Mouse (Mus musculus): ENCODE results near the gene Snx30. TPM values are rescaled to one million over a fixed set of nuclear protein-coding genes. Genes with fewer than 3 reads are reported as not detected.
A peak's percentile ranks its signal among the peaks of the same experiment; 100 is the strongest.

Snx30 gene
- polyA plus RNA-seq, 1 experiment from 2014 or later = 9.4 TPM

DNA sequence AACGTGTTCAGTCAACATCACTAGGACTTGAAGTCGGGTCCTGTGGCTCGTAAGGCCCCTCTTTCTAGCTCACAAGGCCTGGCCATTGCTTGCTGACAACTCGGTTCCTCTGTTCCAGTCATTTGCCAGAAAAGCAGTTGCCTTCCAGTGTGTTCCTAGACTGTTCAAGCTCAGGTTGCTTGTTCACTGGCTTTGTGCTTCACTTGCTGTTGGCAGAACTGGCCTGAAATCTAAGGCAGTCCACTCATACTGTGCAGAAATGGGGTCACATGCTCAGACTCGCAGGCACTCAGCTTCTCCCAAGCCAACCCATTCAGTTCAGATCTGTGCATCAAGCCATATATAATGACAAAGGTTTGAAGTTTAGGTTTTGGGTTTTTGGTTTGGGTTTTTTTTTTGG, 75.1 kb downstream of the Snx30 start:
- no peaks in the 10 kb centered on the region for H3K9me3 ChIP-seq (replicated peaks)
- H3K4me2 ChIP-seq = no peak overlapping the region
- no peak overlapping the region for H3K27ac ChIP-seq
- no peaks in the 10 kb centered on the region for H3K27me3 ChIP-seq
- peaks cover 37% of the 10 kb centered on the region for H3K36me3 ChIP-seq (ENCODE audit: poor library complexity, severe bottlenecking)
- no peak overlapping the region for H3K4me3 ChIP-seq
- H3K9ac ChIP-seq = no peak overlapping the region
- H3K4me1 ChIP-seq = no peaks in the 10 kb centered on the region
- ATAC-seq = no peak
- 95% methylated on average over 5 of the region's 5 CpGs for WGBS

DNA sequence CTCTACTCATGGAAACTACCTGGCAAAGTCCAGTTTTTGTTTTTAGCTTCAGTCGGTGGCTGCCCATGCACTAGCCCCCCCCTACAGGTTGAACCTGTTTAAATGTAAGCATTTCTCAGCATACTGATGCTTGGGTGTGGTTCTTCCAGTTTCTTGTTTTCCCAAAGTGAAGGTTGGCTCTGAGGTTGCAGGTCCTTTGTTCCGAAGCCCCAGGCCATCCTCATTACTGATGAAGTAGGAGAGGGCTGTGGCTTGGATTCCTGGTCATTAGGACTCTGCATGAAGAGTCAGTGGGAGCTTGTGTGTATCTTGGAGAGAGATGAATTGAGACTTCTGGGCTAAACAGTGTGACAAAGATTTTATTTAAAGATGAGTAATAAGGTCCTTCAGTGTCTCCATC, 75.6 kb downstream of the Snx30 start:
- Histone ChIP-seq H3K4me3 (no peak overlapping the region), H3K27me3 (no peaks in the 10 kb centered on the region), H3K4me2 (no peak overlapping the region), H3K4me1 (no peaks in the 10 kb centered on the region), H3K9me3 (replicated peaks) (no peaks in the 10 kb centered on the region), H3K9ac (no peak overlapping the region), H3K27ac (no peak overlapping the region), H3K36me3 (ENCODE audit: poor library complexity, severe bottlenecking) (peaks cover 39% of the 10 kb centered on the region)
- 80% methylated on average over 2 of the region's 2 CpGs for WGBS
- ATAC-seq = no peak

DNA sequence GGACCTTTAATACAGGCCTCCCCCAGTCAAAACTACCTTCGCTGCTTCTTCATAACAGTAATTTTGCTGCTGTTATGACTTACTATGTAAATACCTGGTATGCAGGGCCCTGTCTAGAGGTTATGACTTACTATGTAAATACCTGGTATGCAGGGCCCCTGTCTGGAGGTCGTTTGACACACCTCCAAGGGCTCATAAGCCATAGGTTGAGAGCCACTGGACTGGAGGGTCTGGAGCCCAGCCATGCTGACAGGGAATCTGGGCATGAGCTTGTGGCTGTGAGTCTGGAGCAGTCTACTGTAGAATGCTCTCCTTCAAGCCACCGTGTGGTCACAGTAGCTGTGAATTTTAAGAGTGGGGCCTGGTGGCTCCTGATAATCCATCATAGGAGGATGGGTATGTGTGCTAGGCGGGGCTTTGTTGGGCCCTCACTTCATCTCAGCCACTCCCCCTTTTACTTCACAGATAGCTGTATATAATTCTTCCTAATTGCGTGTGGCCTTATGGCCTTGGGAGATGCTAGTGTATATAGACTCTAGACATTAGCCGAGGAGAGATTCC, 78.6 kb downstream of the Snx30 start:
- Histone ChIP-seq H3K9me3 (replicated peaks) (no peaks in the 10 kb centered on the region), H3K4me1 (no peaks in the 10 kb centered on the region), H3K36me3 (ENCODE audit: poor library complexity, severe bottlenecking) (peaks cover 41% of the 10 kb centered on the region), H3K9ac (no peak overlapping the region), H3K27ac (no peak overlapping the region), H3K4me2 (no peak overlapping the region), H3K4me3 (no peak overlapping the region), H3K27me3 (no peaks in the 10 kb centered on the region)
- 87% methylated on average over 6 of the region's 6 CpGs for WGBS
- no peak for ATAC-seq

DNA sequence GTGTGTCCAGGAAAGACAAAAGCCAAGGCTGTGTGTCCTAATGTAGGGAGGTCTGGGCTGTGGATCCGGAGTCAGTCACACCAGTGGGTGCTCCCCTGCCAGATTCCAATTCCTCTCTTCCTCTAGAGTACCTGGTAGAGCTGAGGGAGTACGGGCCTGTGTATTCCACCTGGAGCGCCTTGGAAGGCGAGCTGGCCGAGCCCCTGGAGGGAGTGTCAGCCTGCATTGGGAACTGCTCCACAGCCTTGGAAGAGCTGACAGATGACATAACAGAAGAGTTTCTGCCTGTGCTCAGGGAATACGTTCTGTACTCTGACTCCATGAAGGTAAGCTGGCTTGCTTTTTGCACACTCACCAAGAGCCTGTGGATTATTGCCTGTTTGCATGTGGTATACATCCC, 80.6 kb downstream of the Snx30 start:
- Histone ChIP-seq H3K4me3 (no peak overlapping the region), H3K9ac (no peak overlapping the region), H3K27me3 (no peaks in the 10 kb centered on the region), H3K36me3 (ENCODE audit: poor library complexity, severe bottlenecking) (peaks cover 32% of the 10 kb centered on the region), H3K4me2 (no peak overlapping the region), H3K9me3 (replicated peaks) (no peaks in the 10 kb centered on the region), H3K4me1 (peaks cover 4% of the 10 kb centered on the region; the same call in 1 of the 2 replicates), H3K27ac (no peak overlapping the region)
- ATAC-seq = no peak
- whole genome bisulfite sequencing = 96% methylated on average over 6 of the region's 6 CpGs

DNA sequence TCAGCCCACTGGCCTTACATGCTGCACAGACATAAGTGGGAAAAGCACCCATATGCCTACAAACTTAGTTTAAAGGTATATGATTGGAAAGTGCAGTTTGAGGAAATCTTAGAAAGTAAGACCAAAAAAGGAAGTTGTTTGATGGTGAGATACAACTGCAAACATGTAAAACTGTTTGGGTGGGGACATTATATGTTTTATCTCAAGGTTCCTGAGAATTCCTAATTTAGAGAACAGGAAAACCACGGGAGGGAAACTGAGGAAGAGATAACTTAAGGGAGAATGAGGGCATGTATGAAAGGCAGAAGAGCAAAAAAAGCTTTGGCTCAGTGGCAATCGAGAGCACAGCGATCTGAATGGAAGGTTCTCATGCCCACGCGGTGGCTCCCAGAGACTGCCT, 81.4 kb downstream of the Snx30 start:
- Histone ChIP-seq H3K27me3 (no peaks in the 10 kb centered on the region), H3K36me3 (ENCODE audit: poor library complexity, severe bottlenecking) (peaks cover 29% of the 10 kb centered on the region), H3K4me1 (peaks cover 8% of the 10 kb centered on the region; the same call in 1 of the 2 replicates), H3K9me3 (replicated peaks) (no peaks in the 10 kb centered on the region), H3K27ac (no peak overlapping the region), H3K4me3 (no peak overlapping the region), H3K4me2 (no peak overlapping the region), H3K9ac (no peak overlapping the region)
- WGBS = 97% methylated on average over 5 of the region's 5 CpGs
- no peak for ATAC-seq

DNA sequence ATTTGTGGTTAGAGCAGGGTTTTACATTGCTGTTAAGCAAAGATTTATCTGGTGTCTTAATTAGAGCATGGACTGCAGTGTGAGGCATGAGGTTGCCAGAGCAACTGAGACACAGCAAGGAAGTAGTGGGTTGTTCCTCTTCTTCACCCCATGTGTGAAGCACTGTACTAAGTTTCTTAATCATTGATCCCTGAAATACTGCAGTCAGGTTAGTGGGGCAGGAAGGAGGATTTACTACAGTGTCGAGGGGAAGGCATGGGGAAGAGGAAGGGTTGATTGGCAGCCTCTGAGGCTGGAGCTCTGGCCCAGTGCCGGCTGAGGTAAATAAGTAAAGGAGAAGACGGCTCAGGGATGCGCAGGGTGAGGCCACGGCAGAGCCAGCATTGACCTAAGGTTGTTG, 82.4 kb downstream of the Snx30 start:
- H3K9me3 ChIP-seq (replicated peaks) = no peaks in the 10 kb centered on the region
- H3K4me3 ChIP-seq = no peak overlapping the region
- no peak for ATAC-seq
- H3K27me3 ChIP-seq = no peaks in the 10 kb centered on the region
- H3K4me2 ChIP-seq = no peak overlapping the region
- H3K4me1 ChIP-seq = peaks cover 8% of the 10 kb centered on the region; the same call in 1 of the 2 replicates
- H3K27ac ChIP-seq = no peak overlapping the region
- 87% methylated on average over 5 of the region's 5 CpGs for WGBS
- H3K9ac ChIP-seq = no peak overlapping the region
- H3K36me3 ChIP-seq (ENCODE audit: poor library complexity, severe bottlenecking) = peaks cover 19% of the 10 kb centered on the region

DNA sequence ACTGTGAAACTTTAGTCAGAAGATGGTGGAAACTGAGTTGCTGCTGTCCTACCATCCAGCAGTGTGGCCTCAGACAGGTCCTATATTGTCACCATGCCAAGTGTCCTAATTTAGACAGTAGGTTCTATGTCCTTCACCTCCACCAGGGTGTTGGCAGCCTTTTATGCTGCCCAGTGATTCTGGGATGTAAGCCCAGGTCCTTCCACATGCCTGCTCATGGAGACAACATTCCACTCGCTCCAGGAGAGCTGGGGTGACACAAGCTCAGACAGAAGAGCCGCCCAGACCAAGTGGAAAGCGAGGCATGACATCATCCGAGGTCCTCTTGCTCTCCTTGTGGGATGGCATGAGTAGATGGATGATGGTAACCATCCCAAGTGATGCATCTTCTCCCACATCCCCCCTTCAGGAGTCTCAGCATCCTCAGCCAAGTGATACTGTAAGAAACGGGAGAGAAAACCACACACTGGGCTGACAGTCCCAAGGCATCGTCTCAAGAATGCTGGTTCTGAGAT, 84.5 kb downstream of the Snx30 start:
- Histone ChIP-seq H3K4me3 (no peak overlapping the region), H3K4me2 (no peak overlapping the region), H3K36me3 (ENCODE audit: poor library complexity, severe bottlenecking) (peaks cover 24% of the 10 kb centered on the region), H3K9ac (no peak overlapping the region), H3K4me1 (peaks cover 8% of the 10 kb centered on the region; the same call in 1 of the 2 replicates), H3K9me3 (replicated peaks) (no peaks in the 10 kb centered on the region), H3K27ac (no peak overlapping the region), H3K27me3 (no peaks in the 10 kb centered on the region)
- no peak for ATAC-seq
- 93% methylated on average over 6 of the region's 6 CpGs for WGBS

DNA sequence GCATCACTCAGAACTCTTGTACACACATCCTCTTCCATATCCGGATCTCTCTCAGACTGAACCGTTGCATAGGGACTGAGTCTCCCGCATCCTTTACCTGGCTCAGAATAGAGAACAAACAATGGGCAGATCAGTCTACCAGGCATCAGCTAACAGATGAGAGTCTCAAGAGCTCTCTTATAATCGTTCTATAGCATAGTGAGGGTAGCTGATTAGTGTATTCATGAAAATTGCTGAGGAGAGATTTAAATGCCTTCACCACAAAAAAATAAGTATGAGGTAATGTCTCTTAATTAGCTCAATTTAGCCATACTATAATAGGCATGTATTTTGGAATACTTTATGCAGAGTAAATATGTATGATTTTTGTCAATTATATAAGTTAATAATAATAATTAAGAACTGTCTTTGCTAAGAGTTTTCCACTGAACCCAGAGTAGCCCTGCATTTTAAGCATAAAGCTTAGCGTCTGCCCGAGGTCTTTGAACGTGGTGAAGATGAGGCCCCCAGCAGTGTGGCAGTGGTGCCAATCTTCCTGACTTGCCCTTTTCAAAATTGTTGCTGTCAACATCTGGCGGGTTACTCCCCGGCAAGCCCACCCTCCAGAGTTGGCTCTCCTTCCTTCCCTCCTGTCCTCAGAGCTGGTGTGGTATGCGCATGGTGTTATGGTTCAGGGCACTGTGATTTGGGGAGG, 86.2 kb downstream of the Snx30 start:
- ATAC-seq = peak; percentile 76
- no peak overlapping the region for H3K27ac ChIP-seq
- WGBS = 78% methylated on average over 10 of the region's 10 CpGs

DNA sequence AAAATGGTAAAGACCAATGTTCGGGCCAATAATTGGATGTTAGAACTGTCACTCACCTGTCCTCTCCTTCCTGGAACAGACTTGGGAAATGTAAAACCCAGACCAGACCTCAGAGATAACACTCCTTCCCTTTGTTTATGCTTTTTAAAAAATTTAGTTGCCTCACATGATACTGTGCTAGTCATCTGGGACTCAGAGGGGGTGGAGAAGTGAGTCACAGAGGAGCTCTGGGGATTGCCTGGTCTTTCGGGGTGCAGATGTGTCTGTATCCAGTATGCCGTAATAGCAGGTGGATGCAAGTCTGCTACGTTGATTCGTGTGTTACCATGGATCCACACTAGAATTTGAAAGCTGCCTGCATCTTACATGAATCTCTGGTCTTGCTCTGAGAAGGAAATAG, 87.1 kb downstream of the Snx30 start:
- Histone ChIP-seq H3K9me3 (replicated peaks) (no peaks in the 10 kb centered on the region), H3K4me2 (no peak overlapping the region), H3K9ac (no peak overlapping the region), H3K4me1 (peaks cover 8% of the 10 kb centered on the region; the same call in 1 of the 2 replicates), H3K4me3 (no peak overlapping the region), H3K27me3 (no peaks in the 10 kb centered on the region), H3K36me3 (ENCODE audit: poor library complexity, severe bottlenecking) (peaks cover 29% of the 10 kb centered on the region), H3K27ac (no peak overlapping the region)
- no peak for ATAC-seq
- 90% methylated on average over 5 of the region's 5 CpGs for WGBS

More for the DNA sequence above, 86.2 kb downstream of the Snx30 start:
- Histone ChIP-seq H3K9ac (no peak overlapping the region), H3K4me1 (peaks cover 8% of the 10 kb centered on the region; the same call in 1 of the 2 replicates), H3K4me3 (no peak overlapping the region), H3K27me3 (no peaks in the 10 kb centered on the region), H3K36me3 (ENCODE audit: poor library complexity, severe bottlenecking) (peaks cover 23% of the 10 kb centered on the region), H3K9me3 (replicated peaks) (no peaks in the 10 kb centered on the region), H3K4me2 (no peak overlapping the region)

DNA sequence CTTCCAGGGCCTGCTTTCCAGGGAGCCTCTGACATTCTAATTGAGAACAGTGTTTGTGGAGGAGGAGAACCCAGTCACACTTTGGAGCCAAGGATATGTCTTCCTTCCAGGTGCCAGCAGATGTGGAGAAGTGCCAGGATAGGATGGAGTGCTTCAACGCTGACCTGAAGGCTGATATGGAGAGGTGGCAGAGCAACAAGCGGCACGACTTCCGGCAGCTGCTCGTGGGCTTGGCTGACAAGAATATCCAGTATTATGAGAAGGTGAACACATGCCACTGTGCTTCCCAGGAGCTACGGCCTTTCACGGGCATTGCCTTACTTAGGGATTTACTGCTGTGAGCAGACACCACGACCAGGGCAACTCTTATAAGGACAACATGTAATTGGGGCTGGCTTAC, 88.8 kb downstream of the Snx30 start:
- peaks cover 8% of the 10 kb centered on the region; the same call in 1 of the 2 replicates for H3K4me1 ChIP-seq
- ATAC-seq = no peak
- no peaks in the 10 kb centered on the region for H3K9me3 ChIP-seq (replicated peaks)
- peaks cover 43% of the 10 kb centered on the region for H3K36me3 ChIP-seq (ENCODE audit: poor library complexity, severe bottlenecking)
- H3K27me3 ChIP-seq = no peaks in the 10 kb centered on the region
- H3K27ac ChIP-seq = no peak overlapping the region
- 93% methylated on average over 8 of the region's 8 CpGs for WGBS
- no peak overlapping the region for H3K9ac ChIP-seq
- no peak overlapping the region for H3K4me2 ChIP-seq
- no peak overlapping the region for H3K4me3 ChIP-seq

DNA sequence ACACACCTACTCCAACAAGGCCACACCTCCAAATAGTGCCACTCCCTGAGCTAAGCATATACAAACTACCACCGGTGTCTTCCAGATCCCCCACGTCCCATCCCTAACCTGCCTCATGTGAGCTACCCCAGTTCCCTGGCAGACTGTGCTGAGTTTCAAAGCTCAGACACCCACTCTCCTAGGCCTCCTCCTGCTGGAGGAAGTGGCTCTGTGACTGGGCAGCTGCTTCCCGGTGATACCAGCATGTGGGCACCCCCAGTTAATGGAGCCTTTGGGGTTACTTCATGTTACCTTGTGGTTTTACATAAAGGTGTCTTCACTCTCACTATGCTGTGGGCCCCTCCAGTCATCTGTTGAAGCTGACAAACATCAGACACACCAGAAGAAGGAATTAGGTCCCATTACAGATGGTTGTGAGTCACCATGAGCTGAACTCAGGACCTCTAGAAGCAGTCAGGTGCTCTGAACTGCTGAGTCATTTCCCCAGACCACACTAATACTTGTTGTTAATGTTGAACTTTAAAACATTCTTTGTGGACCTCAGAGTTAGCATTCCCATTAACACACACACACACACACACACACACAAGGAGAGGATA, 89.4 kb downstream of the Snx30 start:
- no peak for ATAC-seq
- Histone ChIP-seq H3K9me3 (replicated peaks) (no peaks in the 10 kb centered on the region), H3K27ac (no peak overlapping the region), H3K4me1 (peaks cover 8% of the 10 kb centered on the region; the same call in 1 of the 2 replicates), H3K4me2 (no peak overlapping the region), H3K4me3 (no peak overlapping the region), H3K36me3 (ENCODE audit: poor library complexity, severe bottlenecking) (peaks cover 48% of the 10 kb centered on the region), H3K27me3 (no peaks in the 10 kb centered on the region), H3K9ac (no peak overlapping the region)
- 96% methylated on average over 3 of the region's 3 CpGs for WGBS

DNA sequence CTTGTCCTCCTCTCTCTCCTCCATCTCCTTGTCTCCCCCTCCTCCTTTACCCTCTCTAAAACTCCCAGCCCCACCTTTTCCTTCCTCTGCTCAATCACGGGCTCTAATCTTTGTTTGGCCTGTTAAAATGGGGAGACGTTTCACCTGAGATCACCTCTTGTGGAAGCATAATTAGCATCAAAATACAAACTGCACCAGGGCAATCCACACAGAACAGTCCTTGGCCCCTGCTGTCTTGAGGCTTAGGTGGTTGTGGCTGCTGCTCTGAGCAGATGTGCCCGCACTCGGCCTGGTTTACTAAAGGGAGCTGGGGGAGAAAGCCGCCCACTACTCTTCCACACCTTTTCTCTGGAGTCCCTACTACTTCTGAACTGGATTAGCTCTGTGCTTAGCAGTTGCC, 90.4 kb downstream of the Snx30 start:
- no peak overlapping the region for H3K4me3 ChIP-seq
- peaks cover 48% of the 10 kb centered on the region for H3K36me3 ChIP-seq (ENCODE audit: poor library complexity, severe bottlenecking)
- H3K27ac ChIP-seq = no peak overlapping the region
- H3K4me2 ChIP-seq = no peak overlapping the region
- peaks cover 7% of the 10 kb centered on the region; the same call in 1 of the 2 replicates for H3K4me1 ChIP-seq
- 64% methylated on average over 5 of the region's 5 CpGs for WGBS
- H3K27me3 ChIP-seq = no peaks in the 10 kb centered on the region
- no peak for ATAC-seq
- no peaks in the 10 kb centered on the region for H3K9me3 ChIP-seq (replicated peaks)
- no peak overlapping the region for H3K9ac ChIP-seq

All from forebrain, embryonic 13.5 days (tissue).